Mouse (Mus musculus) naive thymus-derived CD4-positive, alpha-beta T cell, adult 2 months (primary cell): ENCODE measurements around the gene Cxcl12.

Experiments used
- DNase-seq: peaks from one replicate; pipeline ENCODE4 v3.0.0-alpha.2; 2011; ENCODE audit warnings: low read depth

The Cxcl12 gene

DNA sequence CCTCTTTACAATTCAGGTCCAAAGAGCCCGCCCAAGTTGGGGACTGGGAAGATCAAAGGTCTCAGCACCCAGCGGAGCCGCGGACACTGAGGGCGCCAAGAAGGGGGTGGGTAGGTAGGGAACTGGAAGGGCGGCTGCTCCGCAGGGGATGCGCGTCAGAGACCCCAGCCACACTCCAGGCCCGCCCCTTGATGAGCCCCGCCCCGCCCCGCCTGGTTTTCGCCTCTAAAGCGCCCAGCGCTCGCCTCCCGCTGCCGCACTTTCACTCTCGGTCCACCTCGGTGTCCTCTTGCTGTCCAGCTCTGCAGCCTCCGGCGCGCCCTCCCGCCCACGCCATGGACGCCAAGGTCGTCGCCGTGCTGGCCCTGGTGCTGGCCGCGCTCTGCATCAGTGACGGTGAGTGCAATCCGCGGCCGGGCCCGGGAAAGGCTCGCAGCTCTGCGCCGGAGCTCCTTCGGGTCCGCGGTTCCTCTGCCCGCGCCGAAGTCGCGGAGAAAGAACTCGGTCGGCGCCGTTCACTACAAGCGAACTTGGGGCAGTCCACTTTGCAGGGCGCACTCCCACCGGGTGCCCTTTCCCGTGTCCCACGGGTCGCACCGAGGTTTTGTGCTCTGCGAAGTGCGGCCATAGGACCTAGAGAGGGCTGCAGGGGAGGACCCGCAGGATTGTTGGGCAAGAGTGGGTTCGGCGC, at the start of gene Cxcl12:
Gene Cxcl12 (plus strand): TSS at position 215 of the 691 bp plus-strand sequence.
- DNase-seq = no peak

GRCm38 (mm10) chr6:117122074-117122473, 46.3 kb upstream of the Cxcl12 start:
- no peak for DNase-seq

DNA sequence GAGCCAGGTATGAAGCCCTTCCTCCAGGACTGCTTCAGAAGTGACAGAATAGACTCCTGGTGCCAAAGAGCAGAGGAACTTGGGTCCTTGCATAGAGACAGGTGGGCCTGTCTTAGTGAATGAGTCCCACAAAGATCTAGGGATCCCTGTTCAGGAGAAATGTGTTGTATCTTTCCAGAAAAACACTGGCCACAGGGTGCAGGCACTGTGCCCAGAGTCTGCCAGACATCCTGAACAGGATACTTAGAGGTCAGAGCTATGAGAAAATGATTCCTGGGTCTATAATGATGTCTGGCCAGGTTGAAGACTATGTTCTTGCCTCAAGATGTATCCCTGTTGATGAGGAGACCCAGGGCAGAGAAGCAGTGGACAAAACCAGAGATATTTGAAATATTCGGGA, 42.0 kb upstream of the Cxcl12 start:
- DNase-seq = no peak

GRCm38 (mm10) chr6:117129443-117129842, 38.9 kb upstream of the Cxcl12 start:
- no peak for DNase-seq

- DNase-seq = no peak
Measured at GRCm38 (mm10) chr6:117130680-117131111, 37.6 kb upstream of the Cxcl12 start.

DNA sequence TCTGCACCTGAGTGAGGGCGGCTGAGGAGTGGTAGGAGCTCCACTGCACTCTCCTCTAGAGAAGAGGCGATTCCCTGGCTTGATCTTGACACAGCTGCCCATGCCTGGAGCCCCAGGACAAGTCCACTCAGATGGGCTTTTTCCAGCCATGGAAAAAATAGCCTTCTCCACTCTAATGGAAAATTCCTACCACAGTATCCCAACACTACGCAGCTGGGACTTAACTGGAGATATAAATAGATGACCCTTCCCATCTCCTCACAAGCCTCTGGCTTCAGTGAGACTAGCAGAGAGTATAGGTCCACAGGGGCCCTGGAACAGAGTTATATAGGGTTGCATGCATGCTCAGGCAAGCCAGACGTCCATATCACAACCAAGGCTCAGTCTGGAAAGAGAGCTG, 33.8 kb upstream of the Cxcl12 start:
- DNase-seq = no peak

DNA sequence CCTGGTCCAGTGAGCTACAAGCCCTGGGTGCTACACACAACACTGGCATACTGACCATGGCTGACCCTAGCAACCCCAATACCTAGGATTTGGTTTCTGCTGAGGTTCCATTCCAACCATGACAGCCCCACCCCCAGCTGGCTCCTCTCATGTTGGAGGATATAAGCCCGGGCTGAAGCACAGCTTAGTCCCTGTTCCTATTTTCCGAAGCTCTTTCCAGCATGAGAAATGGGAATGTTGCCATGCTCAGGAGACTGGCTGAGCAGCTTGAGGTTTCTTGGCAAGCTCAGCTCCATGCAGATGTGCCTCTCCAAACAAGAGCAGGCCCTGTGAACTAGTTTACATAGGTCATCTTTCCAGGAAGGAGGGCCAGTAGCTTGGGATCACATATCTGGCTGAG, 30.6 kb upstream of the Cxcl12 start:
- DNase-seq = no peak

GRCm38 (mm10) chr6:117140907-117141306, 27.4 kb upstream of the Cxcl12 start:
- DNase-seq = no peak

GRCm38 (mm10) chr6:117146951-117147350, 21.4 kb upstream of the Cxcl12 start:
- no peak for DNase-seq

DNA sequence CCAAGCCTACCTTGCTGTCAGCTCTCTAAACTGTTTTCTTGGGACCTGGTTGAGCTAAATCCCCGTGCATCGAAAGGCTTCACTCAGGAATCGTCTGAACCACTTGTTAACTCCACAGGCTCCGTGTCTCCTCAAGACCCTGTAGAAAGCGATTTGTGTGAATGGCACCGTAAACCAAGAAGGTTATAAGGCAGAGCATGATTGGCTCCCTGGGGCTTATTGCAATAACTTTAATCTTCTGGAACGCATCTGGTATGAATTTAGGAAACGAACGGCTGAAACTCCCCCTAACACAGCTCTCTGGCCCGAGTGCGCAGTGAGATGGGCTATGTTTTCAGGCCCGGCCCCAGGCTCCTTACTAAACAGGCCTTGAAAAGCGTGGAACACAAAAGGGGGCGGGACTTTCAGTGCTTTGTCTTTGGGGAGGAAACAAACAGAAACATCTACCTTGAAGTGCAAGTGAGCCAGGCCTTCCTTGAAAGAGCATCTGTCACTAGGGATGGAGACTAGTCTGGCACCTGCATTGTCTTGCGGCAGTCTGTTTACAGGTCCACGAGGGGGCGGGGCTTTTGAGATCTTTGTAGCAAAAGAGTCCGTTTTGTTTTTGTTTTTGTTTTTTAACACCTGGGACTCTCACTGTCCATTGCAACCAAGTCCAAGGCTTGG, 16.7 kb upstream of the Cxcl12 start:
- DNase-seq = no peak

DNA sequence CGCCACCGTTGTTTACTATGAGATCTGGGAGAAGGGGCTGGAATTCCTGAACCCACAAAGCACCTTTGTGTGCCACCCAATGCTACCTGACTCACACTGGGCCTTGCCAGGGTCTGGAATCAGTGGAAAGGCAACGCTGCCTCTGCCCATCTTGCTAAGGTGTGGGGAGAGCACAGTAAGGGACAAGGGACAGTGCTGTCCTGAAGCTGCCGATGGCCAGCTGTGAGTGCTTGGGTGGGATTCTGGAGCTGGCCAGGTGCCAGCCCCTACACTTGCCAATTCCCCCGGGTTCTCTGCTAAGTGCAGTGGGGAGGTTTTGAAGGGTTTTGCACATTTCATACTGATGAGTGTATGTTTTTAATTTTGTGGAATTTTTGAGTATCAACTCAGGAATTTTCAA, 15.3 kb upstream of the Cxcl12 start:
- DNase-seq = no peak

- DNase-seq = no peak
Measured at GRCm38 (mm10) chr6:117156846-117157245, 11.5 kb upstream of the Cxcl12 start.

DNA sequence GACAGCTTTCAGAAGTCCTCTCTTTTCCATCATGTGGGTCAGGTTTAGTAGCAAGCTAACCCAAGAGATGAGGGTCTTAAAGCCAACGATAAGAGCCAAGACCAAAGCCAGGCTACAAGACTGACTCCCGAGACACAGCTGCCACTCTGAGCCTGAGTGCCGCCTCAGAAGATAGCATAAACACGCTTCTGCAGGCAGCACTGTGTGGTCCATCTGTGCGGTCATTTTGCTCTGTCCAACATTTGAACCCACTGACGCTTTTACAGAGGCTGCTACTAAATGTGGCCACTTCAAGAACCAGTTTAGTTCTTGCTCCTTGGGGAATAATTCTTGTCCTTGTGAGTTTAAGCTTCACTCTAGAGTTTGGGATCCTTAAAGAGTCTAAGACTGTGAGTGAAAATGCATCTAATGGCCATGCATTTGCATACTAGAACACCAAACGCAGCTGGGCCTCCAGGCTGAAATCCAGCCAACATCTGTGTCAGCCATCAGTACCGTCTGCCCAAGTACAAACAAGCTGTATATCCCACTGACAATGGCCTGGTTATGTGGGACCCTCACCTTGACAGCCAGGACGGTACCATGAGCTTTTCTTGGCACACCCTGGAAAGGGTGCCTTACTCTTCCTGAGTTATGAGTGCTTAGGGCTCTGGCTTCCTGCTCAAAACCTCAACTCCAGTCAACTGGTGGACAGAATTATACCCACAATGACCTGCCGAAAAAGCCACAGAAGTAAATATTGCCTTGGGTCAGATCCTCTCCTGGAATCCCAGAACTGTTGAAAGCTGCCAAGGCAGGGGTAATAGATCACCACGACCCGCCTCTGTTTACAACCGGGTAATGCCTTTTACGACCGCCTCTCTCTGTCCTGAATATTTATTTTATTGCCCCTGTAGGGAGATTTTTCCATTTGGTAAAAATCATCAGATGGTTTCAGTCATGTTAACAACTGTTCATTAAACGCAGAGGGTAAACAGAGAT, 8.3 kb upstream of the Cxcl12 start:
- no peak for DNase-seq

DNA sequence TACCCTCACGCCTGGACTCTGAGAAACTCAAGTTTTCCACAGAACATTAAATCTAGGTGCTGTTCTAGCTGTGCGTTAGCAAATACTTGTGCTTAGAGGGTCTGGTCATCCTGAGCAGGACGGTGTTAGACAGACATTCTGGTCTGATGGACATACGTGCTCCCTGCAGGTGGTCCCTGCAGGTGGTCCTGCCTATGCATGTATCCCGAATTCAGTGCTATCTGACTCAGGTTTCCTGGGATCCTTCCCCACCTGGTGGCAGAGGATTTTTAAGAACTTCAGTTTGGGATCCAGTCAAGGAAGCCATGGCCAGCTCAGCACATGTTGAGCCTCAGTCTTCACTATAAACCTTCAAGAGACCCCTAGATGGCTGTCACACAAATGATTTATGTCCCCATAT, 4.8 kb upstream of the Cxcl12 start:
- DNase-seq = no peak

GRCm38 (mm10) chr6:117166581-117167425, 1.5 kb upstream of the Cxcl12 start:
- DNase-seq = peak; percentile 20

DNA sequence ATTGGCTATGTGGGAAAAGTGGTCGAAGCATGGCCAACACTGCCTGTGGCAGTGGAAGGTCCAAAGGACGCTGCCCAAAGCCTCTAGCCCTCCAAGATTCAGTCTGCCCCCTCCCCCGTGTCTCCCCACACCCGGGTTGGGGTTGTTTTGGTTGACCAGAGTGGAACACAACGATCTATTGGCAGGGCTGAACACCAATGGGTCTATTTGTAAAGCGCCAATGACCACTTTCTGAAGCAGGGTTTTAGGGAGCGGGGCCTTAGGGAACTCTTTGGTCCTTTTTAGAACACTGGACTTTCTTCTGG, 957 bp upstream of the Cxcl12 start:
- DNase-seq = no peak

GRCm38 (mm10) chr6:117169051-117169909, 945 bp downstream of the Cxcl12 start:
- no peak for DNase-seq

GRCm38 (mm10) chr6:117169910-117170747, 1.8 kb downstream of the Cxcl12 start:
- DNase-seq = no peak

DNA sequence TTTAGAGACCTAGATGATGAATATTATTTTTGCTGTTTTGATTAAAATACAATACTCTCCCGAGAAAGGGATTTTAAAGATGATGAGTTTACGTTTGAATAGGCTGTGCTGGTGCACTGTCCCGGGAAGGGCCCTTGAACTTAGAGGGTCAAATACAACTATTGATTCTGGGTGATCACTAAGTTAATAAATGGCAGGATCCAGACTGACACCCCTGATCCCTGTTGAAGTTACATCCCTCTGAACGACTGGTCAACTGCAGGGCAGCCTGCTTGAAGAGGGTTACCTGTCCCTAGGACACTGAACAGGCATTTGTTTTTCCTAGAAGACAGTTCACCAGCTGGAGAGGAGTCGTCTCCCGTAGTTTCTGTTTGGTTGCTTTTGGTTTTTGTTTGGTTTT, 4.0 kb downstream of the Cxcl12 start:
- no peak for DNase-seq

DNA sequence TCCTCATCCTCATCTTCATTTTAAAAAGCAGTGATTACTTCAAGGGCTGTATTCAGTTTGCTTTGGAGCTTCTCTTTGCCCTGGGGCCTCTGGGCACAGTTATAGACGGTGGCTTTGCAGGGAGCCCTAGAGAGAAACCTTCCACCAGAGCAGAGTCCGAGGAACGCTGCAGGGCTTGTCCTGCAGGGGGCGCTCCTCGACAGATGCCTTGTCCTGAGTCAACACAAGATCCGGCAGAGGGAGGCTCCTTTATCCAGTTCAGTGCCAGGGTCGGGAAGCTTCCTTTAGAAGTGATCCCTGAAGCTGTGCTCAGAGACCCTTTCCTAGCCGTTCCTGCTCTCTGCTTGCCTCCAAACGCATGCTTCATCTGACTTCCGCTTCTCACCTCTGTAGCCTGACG, 5.5 kb downstream of the Cxcl12 start:
- DNase-seq = peak; percentile 1
